Mouse (Mus musculus) MEL (cell line): Measurements from ENCODE around the gene Tm9sf4.

ENCODE experiments used
- CTCF ChIP-seq, 3 experiments: IDR thresholded peaks in 2 of 3; conservative IDR thresholded peaks in 1 of 3; 2 replicates each; pipeline ENCODE4 v1.5.1; 2011 to 2012; ENCODE audit warnings: low read length in 3 of 3, low read depth in 2 of 3, mild to moderate bottlenecking in 2 of 3, improper control_type of control experiment in 1 of 3, inconsistent platforms in 1 of 3, mixed read lengths in 1 of 3, moderate library complexity in 1 of 3; ENCODE audit not compliant: control insufficient read depth in 1 of 3, insufficient read depth in 1 of 3, poor library complexity in 1 of 3, severe bottlenecking in 1 of 3
- GABPA ChIP-seq: IDR thresholded peaks from 2 replicates; pipeline ENCODE4 v1.6.1; 2012; ENCODE audit warnings: low read depth, mild to moderate bottlenecking, inconsistent platforms, low read length, improper control_type of control experiment, moderate library complexity
- GATA1 ChIP-seq: IDR thresholded peaks from 2 replicates; pipeline ENCODE4 v1.6.1; 2011; ENCODE audit warnings: low read depth, low read length, improper control_type of control experiment
- HCFC1 ChIP-seq: IDR thresholded peaks from 2 replicates; pipeline ENCODE4 v1.6.1; 2012; ENCODE audit warnings: low read depth, mild to moderate bottlenecking, inconsistent platforms, low read length, improper control_type of control experiment, moderate library complexity
- JUND ChIP-seq: IDR thresholded peaks from 2 replicates; pipeline ENCODE4 v1.6.1; 2011; ENCODE audit warnings: low read depth, mild to moderate bottlenecking, improper control_type of control experiment, low read length
- MAFK ChIP-seq: IDR thresholded peaks from 2 replicates; pipeline ENCODE4 v1.6.1; 2011; ENCODE audit warnings: low read depth, mild to moderate bottlenecking, low read length, improper control_type of control experiment, borderline replicate concordance
- MEF2A ChIP-seq: IDR thresholded peaks from 2 replicates; pipeline ENCODE4 v1.6.1; 2014; ENCODE audit warnings: low read depth, mild to moderate bottlenecking, inconsistent platforms, low read length, improper control_type of control experiment; ENCODE audit not compliant: poor library complexity, insufficient replicate concordance, severe bottlenecking; ENCODE audit errors: extremely low read depth
- POLR2A ChIP-seq, 2 experiments: IDR thresholded peaks; 2 replicates each; pipeline ENCODE4 v1.6.1; 2011 to 2012; ENCODE audit warnings: low read length in 2 of 2, mild to moderate bottlenecking in 2 of 2, control low read depth in 1 of 2, improper control_type of control experiment in 1 of 2, low read depth in 1 of 2, moderate library complexity in 1 of 2; ENCODE audit not compliant: control insufficient read depth in 1 of 2, insufficient read depth in 1 of 2, poor library complexity in 1 of 2
- POLR2AphosphoS2 ChIP-seq: IDR thresholded peaks from 2 replicates; pipeline ENCODE4 v1.6.1; 2011; ENCODE audit warnings: low read length, improper control_type of control experiment
- RCOR1 ChIP-seq: IDR thresholded peaks from 2 replicates; pipeline ENCODE4 v1.6.1; 2012; ENCODE audit warnings: low read depth, mild to moderate bottlenecking, inconsistent platforms, low read length, improper control_type of control experiment
- TCF12 ChIP-seq: IDR thresholded peaks from 2 replicates; pipeline ENCODE4 v1.6.1; 2014; ENCODE audit warnings: low read depth, mild to moderate bottlenecking, inconsistent platforms, low read length, improper control_type of control experiment, moderate library complexity
- UBTF ChIP-seq: IDR thresholded peaks from 2 replicates; pipeline ENCODE4 v1.6.1; 2012; ENCODE audit warnings: low read depth, mild to moderate bottlenecking, inconsistent platforms, low read length, improper control_type of control experiment, moderate library complexity, borderline replicate concordance; ENCODE audit not compliant: insufficient read depth
- ZKSCAN1 ChIP-seq: IDR thresholded peaks from 2 replicates; pipeline ENCODE4 v1.6.1; 2012; ENCODE audit warnings: low read depth, mild to moderate bottlenecking, inconsistent platforms, low read length, improper control_type of control experiment, moderate library complexity
- ZMIZ1 ChIP-seq: IDR thresholded peaks from 2 replicates; pipeline ENCODE4 v1.6.1; 2012; ENCODE audit warnings: low read depth, mild to moderate bottlenecking, inconsistent platforms, low read length, improper control_type of control experiment, moderate library complexity

DNA sequence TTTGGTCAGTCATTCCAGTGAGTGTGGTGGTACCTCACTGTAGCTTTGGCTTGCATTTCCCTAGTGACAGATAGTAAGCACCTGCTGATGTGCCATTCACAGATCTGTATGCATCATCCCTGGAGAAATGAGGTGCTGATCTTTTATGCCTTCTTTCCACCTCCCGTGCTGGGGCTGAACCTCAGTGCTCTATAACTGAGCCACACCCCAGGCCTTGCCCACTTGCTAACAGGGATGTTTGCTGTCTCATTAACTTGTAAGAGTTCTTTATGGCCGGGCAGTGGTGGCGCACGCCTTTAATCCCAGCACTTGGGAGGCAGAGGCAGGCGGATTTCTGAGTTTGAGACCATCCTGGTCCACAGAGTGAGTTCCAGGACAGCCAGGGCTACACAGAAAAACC is 10.9 kb downstream of the Tm9sf4 start:
- no peak for TF ChIP-seq CTCF (IDR thresholded peaks at IDR 0.05 in 2 of 3, conservative IDR thresholded peaks at IDR 0.05 in 1 of 3; ENCODE audit: control insufficient read depth in 1 of 3, insufficient read depth in 1 of 3, low read depth in 2 of 3, low read length in 3 of 3, poor library complexity in 1 of 3, severe bottlenecking in 1 of 3)
- no peak for TF ChIP-seq TCF12
- no peak for TF ChIP-seq POLR2A (IDR thresholded peaks at IDR 0.05; ENCODE audit: control insufficient read depth in 1 of 2, insufficient read depth in 1 of 2, low read depth in 1 of 2, low read length in 2 of 2, poor library complexity in 1 of 2)
- no peak for TF ChIP-seq HCFC1
- no peak for TF ChIP-seq UBTF
- TF ChIP-seq POLR2AphosphoS2 = no peak
- TF ChIP-seq ZMIZ1 = no peak
- TF ChIP-seq GATA1 = no peak
- TF ChIP-seq RCOR1 = no peak
- no peak for TF ChIP-seq GABPA
- no peak for TF ChIP-seq MAFK
- no peak for TF ChIP-seq ZKSCAN1
- TF ChIP-seq MEF2A = no peak
- TF ChIP-seq JUND = no peak
